Mouse (Mus musculus): Measurements from ENCODE around the gene Cyp4f40. TPM values are rescaled to one million over a fixed set of nuclear protein-coding genes. Genes with fewer than 3 reads are reported as not detected.
"Not testable (repeated sequence)": the region's sequence is repeated elsewhere in the genome, so short reads cannot be mapped to it uniquely, and the experiment has no call there.

The Cyp4f40 gene
- polyA plus RNA-seq, 1 experiment, result 87.7 TPM

- Histone ChIP-seq H3K4me1 (ENCODE audit: control insufficient read depth, insufficient read depth, insufficient read length, low read length) (no peaks in the 10 kb centered on the region), H3K27ac (ENCODE audit: insufficient read depth, low read depth, low read length) (no peak overlapping the region), H3K27me3 (ENCODE audit: control insufficient read depth, insufficient read depth, low read length) (no peaks in the 10 kb centered on the region), H3K4me3 (ENCODE audit: low read depth, low read length) (no peak overlapping the region), H3K36me3 (ENCODE audit: control insufficient read depth, insufficient read depth, low read length) (no peaks in the 10 kb centered on the region)
- 46% methylated on average over 7 of the region's 7 CpGs for WGBS
- TF ChIP-seq POLR2A (IDR thresholded peaks at IDR 0.05; ENCODE audit: low read depth, low read length), result no peak
- TF ChIP-seq CTCF (IDR thresholded peaks at IDR 0.05; ENCODE audit: extremely low read depth, insufficient read length, insufficient replicate concordance, low read depth, low read length), result no peak
Measured at GRCm38 (mm10) chr17:32722771-32723170, 64.1 kb downstream of the Cyp4f40 start.

GRCm38 (mm10) chr17:32726360-32726759 is 67.7 kb downstream of the Cyp4f40 start:
- H3K4me3 ChIP-seq (ENCODE audit: low read depth, low read length); H3K27ac ChIP-seq (ENCODE audit: insufficient read depth, low read depth, low read length); H3K27me3 ChIP-seq (ENCODE audit: control insufficient read depth, insufficient read depth, low read length); H3K36me3 ChIP-seq (ENCODE audit: control insufficient read depth, insufficient read depth, low read length); H3K4me1 ChIP-seq (ENCODE audit: control insufficient read depth, insufficient read depth, insufficient read length, low read length): not testable (repeated sequence)

Other genes with a start within 250 kb of the Cyp4f40 start
- 4.7 and 8.0 TPM in 2 replicates for gene Pglyrp2, start 234.7 kb upstream of the Cyp4f40 start, polyA plus RNA-seq (2012; rRNA removed)
- 0.65 and 1.0 TPM in 2 replicates for gene Cyp4f39, start 206.2 kb upstream of the Cyp4f40 start, polyA plus RNA-seq (2012; rRNA removed)
- gene Cyp4f17, start 152.8 kb upstream of the Cyp4f40 start, polyA plus RNA-seq (2012; rRNA removed), result 2.3 and 2.5 TPM in 2 replicates
- gene Cyp4f16, start 122.3 kb upstream of the Cyp4f40 start, polyA plus RNA-seq (2012; rRNA removed), result 69.4 and 140 TPM in 2 replicates
- not detected in 2 replicates for gene Cyp4f37, start 37.6 kb upstream of the Cyp4f40 start, polyA plus RNA-seq (2012; rRNA removed)
- gene Cyp4f15, start 26.7 kb downstream of the Cyp4f40 start, polyA plus RNA-seq (2012; rRNA removed), result 0.57 and 2.3 TPM in 2 replicates
- 2.7 and 6.1 TPM in 2 replicates for gene Zfp871, start 129.4 kb downstream of the Cyp4f40 start, polyA plus RNA-seq (2012; rRNA removed)
- gene Zfp811, start 151.0 kb downstream of the Cyp4f40 start, polyA plus RNA-seq (2012; rRNA removed), result 0.04 TPM in 1 of 2 replicates, not detected in the other
- gene Zfp799, start 171.4 kb downstream of the Cyp4f40 start, polyA plus RNA-seq (2012; rRNA removed), result 2.6 and 6.9 TPM in 2 replicates
- gene Zfp870, start 232.7 kb downstream of the Cyp4f40 start, polyA plus RNA-seq (2012; rRNA removed), result 0.09 and 0.30 TPM in 2 replicates